Mouse (Mus musculus): ENCODE measurements around the gene Xpr1. TPM values are rescaled to one million over a fixed set of nuclear protein-coding genes. Genes with fewer than 3 reads are reported as not detected.

Gene Xpr1
- polyA plus RNA-seq, 1 experiment from 2014 or later = 2.3 TPM

DNA sequence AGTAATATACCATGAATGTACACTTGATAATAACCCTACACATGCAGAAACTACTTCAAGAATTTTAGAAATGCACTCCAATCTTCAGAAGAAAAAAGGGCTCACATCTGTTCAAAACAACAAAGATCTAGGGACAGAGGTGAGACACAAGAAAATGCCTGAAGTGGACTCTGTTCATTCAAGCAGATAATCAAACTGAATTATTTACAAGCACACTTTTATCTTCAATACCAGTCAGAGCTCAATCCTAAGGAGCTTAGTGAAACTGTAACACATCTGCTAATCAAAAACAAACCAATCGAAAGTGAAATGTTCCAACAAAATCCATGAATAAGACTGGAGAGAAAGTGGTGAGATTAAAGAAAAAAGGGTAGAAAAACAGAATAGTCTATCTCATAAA, 35.3 kb downstream of the Xpr1 start:
- H3K4me3 ChIP-seq (ENCODE audit: low read depth, low read length) = no peak overlapping the region
- no peak for TF ChIP-seq EP300 (IDR thresholded peaks at IDR 0.05; ENCODE audit: low read depth)
- TF ChIP-seq CTCF (IDR thresholded peaks at IDR 0.05; ENCODE audit: low read depth) = no peak
- ATAC-seq (no peak), DNase-seq (no peak)
- no peaks in the 10 kb centered on the region for H3K9me3 ChIP-seq (ENCODE audit: low read length)
- H3K4me2 ChIP-seq (ENCODE audit: low read depth, low read length) = no peak overlapping the region
- no peak overlapping the region for H3K9ac ChIP-seq (replicated peaks)
- H3K27ac ChIP-seq (ENCODE audit: low read depth) = no peak overlapping the region
- H3K4me1 ChIP-seq (ENCODE audit: insufficient read depth) = no peaks in the 10 kb centered on the region
- H3K27me3 ChIP-seq (ENCODE audit: insufficient read depth, low read length) = no peaks in the 10 kb centered on the region
- 56% methylated on average over 1 of the region's 1 CpGs for WGBS (ENCODE audit: insufficient replicate concordance)
- H3K36me3 ChIP-seq (replicated peaks; ENCODE audit: insufficient read depth, low read length) = peaks cover 7% of the 10 kb centered on the region; the same call in 1 of the 2 replicates

DNA sequence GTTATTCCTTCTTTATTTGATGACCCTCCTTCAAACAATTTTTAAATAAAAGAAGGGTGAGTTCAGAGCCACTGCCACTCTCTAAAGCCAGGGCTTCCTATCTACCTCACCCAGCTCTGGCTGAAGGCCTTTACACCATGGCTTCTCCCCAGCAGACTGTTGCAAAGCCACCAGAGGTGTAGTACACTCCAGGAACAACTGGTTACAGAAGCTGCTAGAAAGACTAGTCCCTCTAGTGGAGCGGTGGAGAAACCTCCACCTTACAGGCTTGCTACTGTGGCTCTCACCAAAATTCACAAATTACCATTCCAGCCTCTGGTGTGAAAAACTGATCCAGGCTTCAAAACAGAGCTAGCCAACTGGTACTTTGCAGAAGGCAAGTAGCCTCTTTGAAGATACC, 37.9 kb downstream of the Xpr1 start:
- DNase-seq (no peak), ATAC-seq (no peak)
- WGBS (ENCODE audit: insufficient replicate concordance) = 97% methylated on average over 1 of the region's 1 CpGs
- H3K4me2 ChIP-seq (ENCODE audit: low read depth, low read length) = no peak overlapping the region
- H3K4me1 ChIP-seq (ENCODE audit: insufficient read depth) = no peaks in the 10 kb centered on the region
- TF ChIP-seq EP300 (IDR thresholded peaks at IDR 0.05; ENCODE audit: low read depth) = no peak
- TF ChIP-seq CTCF (IDR thresholded peaks at IDR 0.05; ENCODE audit: low read depth) = 0 out of 2 replicates have a peak, but pooled peaks have one; percentile 10
- H3K9me3 ChIP-seq (ENCODE audit: low read length) = no peaks in the 10 kb centered on the region
- no peaks in the 10 kb centered on the region for H3K27me3 ChIP-seq (ENCODE audit: insufficient read depth, low read length)
- no peak overlapping the region for H3K27ac ChIP-seq (ENCODE audit: low read depth)
- H3K4me3 ChIP-seq (ENCODE audit: low read depth, low read length) = no peak overlapping the region
- no peak overlapping the region for H3K9ac ChIP-seq (replicated peaks)
- peaks cover 7% of the 10 kb centered on the region; the same call in 1 of the 2 replicates for H3K36me3 ChIP-seq (replicated peaks; ENCODE audit: insufficient read depth, low read length)

DNA sequence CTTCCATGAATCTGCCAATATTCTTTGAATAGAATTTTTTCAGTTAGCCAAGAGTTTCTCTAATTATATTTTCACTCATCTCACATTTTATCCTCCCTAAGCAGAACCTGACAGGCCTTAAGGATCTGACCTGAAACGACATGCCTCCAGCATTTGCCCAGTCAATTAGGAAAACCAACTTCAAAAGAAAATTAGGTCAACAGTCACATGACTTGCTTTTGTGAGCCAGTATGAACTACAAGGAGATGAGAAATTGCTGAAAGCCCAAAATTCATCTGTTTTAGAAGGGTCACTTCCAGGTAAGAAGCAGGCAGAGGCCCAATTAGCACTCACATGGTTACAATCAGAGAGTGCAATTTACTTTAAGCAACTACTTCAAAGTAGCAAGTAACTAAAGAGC, 44.4 kb downstream of the Xpr1 start:
- Histone ChIP-seq H3K4me1 (ENCODE audit: insufficient read depth) (no peaks in the 10 kb centered on the region), H3K9me3 (ENCODE audit: low read length) (no peaks in the 10 kb centered on the region), H3K4me2 (ENCODE audit: low read depth, low read length) (no peak overlapping the region), H3K27me3 (ENCODE audit: insufficient read depth, low read length) (no peaks in the 10 kb centered on the region), H3K9ac (replicated peaks) (no peak overlapping the region), H3K27ac (ENCODE audit: low read depth) (no peak overlapping the region), H3K36me3 (replicated peaks; ENCODE audit: insufficient read depth, low read length) (no peaks in the 10 kb centered on the region), H3K4me3 (ENCODE audit: low read depth, low read length) (no peak overlapping the region)
- ATAC-seq (no peak), DNase-seq (no peak)
- TF ChIP-seq CTCF (IDR thresholded peaks at IDR 0.05; ENCODE audit: low read depth) (no peak), EP300 (IDR thresholded peaks at IDR 0.05; ENCODE audit: low read depth) (no peak)
- 76% methylated on average over 1 of the region's 1 CpGs for WGBS (ENCODE audit: insufficient replicate concordance)

DNA sequence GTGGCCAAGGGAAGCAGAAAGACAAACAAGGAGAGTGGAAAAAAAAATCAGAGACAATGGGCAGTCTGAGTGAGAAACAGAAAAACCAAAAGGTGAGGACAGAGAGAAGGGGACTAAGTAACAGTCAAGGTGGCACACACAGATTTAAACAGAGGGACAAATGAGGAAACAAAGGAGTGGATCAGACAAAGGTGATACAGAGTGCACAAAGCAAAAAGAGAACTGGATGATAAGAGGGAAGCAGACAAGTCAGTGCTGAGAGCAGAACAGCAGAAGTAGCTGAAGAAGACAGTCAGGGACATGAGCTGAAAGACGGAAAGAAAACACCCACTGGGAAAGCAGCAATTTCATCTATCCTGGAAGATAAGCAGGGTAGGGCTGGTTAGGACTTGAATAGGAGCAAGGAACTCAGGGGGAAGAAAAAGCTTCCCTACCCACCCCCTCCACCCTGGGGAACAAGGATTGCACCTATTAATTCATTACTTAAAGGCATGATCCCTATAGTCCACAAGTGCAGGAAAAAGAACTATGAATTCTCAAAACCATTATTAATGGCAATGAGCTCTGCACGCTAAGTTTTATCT, 47.0 kb downstream of the Xpr1 start:
- 57% methylated on average over 2 of the region's 2 CpGs for WGBS (ENCODE audit: insufficient replicate concordance)
- H3K9ac ChIP-seq (replicated peaks) = no peak overlapping the region

DNA sequence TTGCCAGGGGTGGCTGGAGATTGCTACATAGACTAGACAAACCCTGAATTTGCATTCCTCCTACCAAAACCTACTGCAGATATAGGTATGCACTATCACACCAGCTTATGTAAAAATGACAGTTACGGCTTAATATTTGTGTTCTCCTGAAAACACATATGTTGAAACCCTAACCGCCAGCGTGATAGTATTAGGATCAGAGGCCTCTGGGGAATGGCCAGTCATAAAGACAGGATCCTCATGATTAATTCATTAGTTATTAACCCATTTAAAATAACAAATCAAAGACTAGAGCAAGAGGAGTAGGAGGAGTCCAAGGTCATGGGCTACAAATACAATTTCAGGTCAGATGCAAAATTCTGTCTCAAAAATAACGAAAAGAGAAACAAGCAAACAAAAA, 50.8 kb downstream of the Xpr1 start:
- Histone ChIP-seq H3K27ac (ENCODE audit: low read depth) (no peak overlapping the region), H3K9ac (replicated peaks) (no peak overlapping the region), H3K36me3 (replicated peaks; ENCODE audit: insufficient read depth, low read length) (no peaks in the 10 kb centered on the region), H3K27me3 (ENCODE audit: insufficient read depth, low read length) (no peaks in the 10 kb centered on the region), H3K9me3 (ENCODE audit: low read length) (no peaks in the 10 kb centered on the region), H3K4me1 (ENCODE audit: insufficient read depth) (no peaks in the 10 kb centered on the region), H3K4me3 (ENCODE audit: low read depth, low read length) (no peak overlapping the region), H3K4me2 (ENCODE audit: low read depth, low read length) (no peak overlapping the region)
- TF ChIP-seq EP300 (IDR thresholded peaks at IDR 0.05; ENCODE audit: low read depth) (no peak), CTCF (IDR thresholded peaks at IDR 0.05; ENCODE audit: low read depth) (no peak)
- no peak for ATAC-seq
- WGBS (ENCODE audit: insufficient replicate concordance) = 81% methylated on average over 4 of the region's 4 CpGs
- no peak for DNase-seq

More for the DNA sequence above, 47.0 kb downstream of the Xpr1 start:
- H3K36me3 ChIP-seq (replicated peaks; ENCODE audit: insufficient read depth, low read length) = no peaks in the 10 kb centered on the region
- H3K4me2 ChIP-seq (ENCODE audit: low read depth, low read length) = no peak overlapping the region
- no peak for TF ChIP-seq CTCF (IDR thresholded peaks at IDR 0.05; ENCODE audit: low read depth)
- no peak for TF ChIP-seq EP300 (IDR thresholded peaks at IDR 0.05; ENCODE audit: low read depth)
- H3K27me3 ChIP-seq (ENCODE audit: insufficient read depth, low read length) = no peaks in the 10 kb centered on the region
- no peaks in the 10 kb centered on the region for H3K9me3 ChIP-seq (ENCODE audit: low read length)
- no peak for DNase-seq
- H3K4me3 ChIP-seq (ENCODE audit: low read depth, low read length) = no peak overlapping the region
- no peak for ATAC-seq
- H3K27ac ChIP-seq (ENCODE audit: low read depth) = no peak overlapping the region
- no peaks in the 10 kb centered on the region for H3K4me1 ChIP-seq (ENCODE audit: insufficient read depth)

DNA sequence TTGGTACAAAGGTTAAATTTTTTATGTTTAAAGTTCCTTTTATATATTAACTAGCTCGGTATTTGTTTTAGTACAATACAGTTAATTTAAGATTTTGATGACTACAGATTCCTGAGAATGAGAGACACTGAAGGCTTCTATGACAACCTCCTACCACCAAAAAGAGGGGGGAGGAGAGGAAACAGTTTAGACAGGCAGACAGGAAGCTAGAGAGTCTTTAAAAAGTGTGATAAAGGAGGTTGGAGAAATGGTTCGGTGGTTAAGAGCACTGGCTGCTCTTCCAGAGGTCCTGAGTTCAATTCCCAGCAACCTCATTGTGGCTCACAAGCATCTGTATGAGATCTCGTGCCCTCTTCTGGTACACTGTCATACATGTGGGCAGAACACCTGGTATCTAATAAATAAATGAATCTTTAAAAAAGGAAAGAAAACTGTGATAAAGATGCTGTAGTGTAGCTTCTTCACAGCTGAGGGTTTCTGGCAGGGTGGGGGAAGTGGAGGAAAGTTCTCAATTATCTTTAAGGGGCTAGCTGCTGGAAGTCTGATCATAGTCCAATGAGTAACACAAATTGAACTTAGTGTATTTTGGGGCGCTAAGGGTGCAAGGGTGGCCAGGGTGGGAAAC, 55.6 kb downstream of the Xpr1 start:
- no peak overlapping the region for H3K4me2 ChIP-seq (ENCODE audit: low read depth, low read length)
- no peaks in the 10 kb centered on the region for H3K27me3 ChIP-seq (ENCODE audit: insufficient read depth, low read length)
- no peaks in the 10 kb centered on the region for H3K36me3 ChIP-seq (replicated peaks; ENCODE audit: insufficient read depth, low read length)
- ATAC-seq (no peak), DNase-seq (no peak)
- no peaks in the 10 kb centered on the region; the same call in 1 of the 2 replicates for H3K4me1 ChIP-seq (ENCODE audit: insufficient read depth)
- H3K27ac ChIP-seq (ENCODE audit: low read depth) = no peak overlapping the region
- H3K4me3 ChIP-seq (ENCODE audit: low read depth, low read length) = no peak overlapping the region
- no peaks in the 10 kb centered on the region for H3K9me3 ChIP-seq (ENCODE audit: low read length)
- TF ChIP-seq EP300 (IDR thresholded peaks at IDR 0.05; ENCODE audit: low read depth) = no peak
- WGBS (ENCODE audit: insufficient replicate concordance) = 60% methylated on average over 4 of the region's 4 CpGs
- no peak overlapping the region for H3K9ac ChIP-seq (replicated peaks)
